Mouse (Mus musculus): ENCODE measurements around the gene Cpa1. TPM values are rescaled to one million over a fixed set of nuclear protein-coding genes. Genes with fewer than 3 reads are reported as not detected.

Cpa1 gene
- polyA plus RNA-seq, 1 experiment from 2014 or later: 7.2 TPM

DNA sequence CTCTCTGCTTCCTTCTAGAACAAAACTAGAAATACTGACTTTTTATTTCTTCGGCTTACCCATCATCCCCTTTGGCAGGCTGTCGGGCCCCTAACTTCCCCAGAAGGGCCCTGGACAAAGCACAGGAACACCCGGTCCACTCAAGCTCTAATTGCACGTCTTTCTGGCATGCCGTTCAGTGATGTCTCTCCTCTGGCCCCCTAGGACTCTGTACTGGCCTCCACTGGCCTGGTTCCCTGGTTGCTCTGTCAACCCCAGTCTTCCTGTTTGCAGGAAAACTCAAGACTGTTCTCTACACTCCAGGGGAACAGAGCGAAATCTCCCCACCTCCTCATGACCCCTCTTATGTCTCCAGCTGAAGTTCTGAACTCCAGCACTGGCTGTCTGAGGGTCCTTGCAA lies 20.3 kb upstream of the Cpa1 start:
- Histone ChIP-seq H3K36me3 (ENCODE audit: control insufficient read depth, insufficient read depth) (no peaks in the 10 kb centered on the region), H3K9me3 (replicated peaks; ENCODE audit: control insufficient read depth, low read length) (no peaks in the 10 kb centered on the region), H3K27ac (ENCODE audit: low read length) (peak overlapping the region; percentile 24; the same call in 1 of the 2 replicates), H3K4me3 (ENCODE audit: low read length) (no peak overlapping the region), H3K4me1 (ENCODE audit: control insufficient read depth, insufficient read depth, low read length) (peaks cover 52% of the 10 kb centered on the region), H3K9ac (ENCODE audit: low read length) (0 out of 2 replicates have a peak overlapping the region, but pooled peaks have one; percentile 10), H3K4me2 (ENCODE audit: low read depth, low read length) (no peak overlapping the region), H3K27me3 (ENCODE audit: control insufficient read depth, insufficient read depth, low read length) (no peaks in the 10 kb centered on the region)
- ATAC-seq (replicated peaks; ENCODE audit: extremely low read depth, insufficient read depth, low FRiP score): no peak
- WGBS: 47% methylated on average over 6 of the region's 6 CpGs

- H3K4me3 ChIP-seq (ENCODE audit: low read length): no peak overlapping the region
- no peaks in the 10 kb centered on the region for H3K36me3 ChIP-seq (ENCODE audit: control insufficient read depth, insufficient read depth)
- ATAC-seq (replicated peaks; ENCODE audit: extremely low read depth, insufficient read depth, low FRiP score): no peak
- H3K9ac ChIP-seq (ENCODE audit: low read length): no peak overlapping the region
- 81% methylated on average over 5 of the region's 5 CpGs for WGBS
- no peak overlapping the region for H3K4me2 ChIP-seq (ENCODE audit: low read depth, low read length)
- H3K27ac ChIP-seq (ENCODE audit: low read length): no peak overlapping the region
- peaks cover 57% of the 10 kb centered on the region for H3K4me1 ChIP-seq (ENCODE audit: control insufficient read depth, insufficient read depth, low read length)
- no peaks in the 10 kb centered on the region for H3K27me3 ChIP-seq (ENCODE audit: control insufficient read depth, insufficient read depth, low read length)
- no peaks in the 10 kb centered on the region for H3K9me3 ChIP-seq (replicated peaks; ENCODE audit: control insufficient read depth, low read length)
Observed at GRCm38 (mm10) chr6:30619606-30620005, 19.4 kb upstream of the Cpa1 start.

- H3K9ac ChIP-seq (ENCODE audit: low read length): no peak overlapping the region
- H3K9me3 ChIP-seq (replicated peaks; ENCODE audit: control insufficient read depth, low read length): no peaks in the 10 kb centered on the region
- WGBS: 78% methylated on average over 4 of the region's 4 CpGs
Observed at GRCm38 (mm10) chr6:30620591-30620990, 18.4 kb upstream of the Cpa1 start.

DNA sequence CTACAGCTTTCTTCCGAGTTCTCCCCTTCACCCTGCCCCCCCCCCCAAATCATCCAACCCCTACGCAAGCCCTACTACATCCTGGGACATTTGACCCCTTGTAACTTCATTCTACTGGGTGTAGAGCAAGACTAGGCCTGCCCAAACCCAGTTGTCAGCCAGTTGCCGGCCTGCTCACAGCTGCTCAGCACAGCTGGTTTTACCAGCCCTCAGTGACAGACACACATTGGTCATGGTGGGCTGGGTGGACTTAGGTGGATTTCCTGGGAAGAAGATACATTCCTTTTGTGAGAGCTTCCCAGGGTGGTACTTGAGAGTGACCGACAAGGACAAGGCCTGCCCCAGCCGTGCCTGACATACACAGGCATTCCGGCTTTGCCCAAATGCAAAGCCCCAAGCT lies 18.0 kb upstream of the Cpa1 start:
- Histone ChIP-seq H3K4me2 (ENCODE audit: low read depth, low read length) (no peak overlapping the region), H3K4me3 (ENCODE audit: low read length) (no peak overlapping the region), H3K27me3 (ENCODE audit: control insufficient read depth, insufficient read depth, low read length) (no peaks in the 10 kb centered on the region), H3K9ac (ENCODE audit: low read length) (0 out of 2 replicates have a peak overlapping the region, but pooled peaks have one; percentile 28), H3K4me1 (ENCODE audit: control insufficient read depth, insufficient read depth, low read length) (peaks cover 58% of the 10 kb centered on the region), H3K36me3 (ENCODE audit: control insufficient read depth, insufficient read depth) (no peaks in the 10 kb centered on the region), H3K27ac (ENCODE audit: low read length) (peak overlapping the region; percentile 94), H3K9me3 (replicated peaks; ENCODE audit: control insufficient read depth, low read length) (no peaks in the 10 kb centered on the region)
- no peak for ATAC-seq (replicated peaks; ENCODE audit: extremely low read depth, insufficient read depth, low FRiP score)
- WGBS: 73% methylated on average over 6 of the region's 6 CpGs

More at GRCm38 (mm10) chr6:30620591-30620990, 18.4 kb upstream of the Cpa1 start:
- ATAC-seq (replicated peaks; ENCODE audit: extremely low read depth, insufficient read depth, low FRiP score): no peak
- Histone ChIP-seq H3K27ac (ENCODE audit: low read length) (peak overlapping the region; percentile 94), H3K36me3 (ENCODE audit: control insufficient read depth, insufficient read depth) (no peaks in the 10 kb centered on the region), H3K4me2 (ENCODE audit: low read depth, low read length) (no peak overlapping the region), H3K4me1 (ENCODE audit: control insufficient read depth, insufficient read depth, low read length) (peaks cover 59% of the 10 kb centered on the region), H3K4me3 (ENCODE audit: low read length) (no peak overlapping the region), H3K27me3 (ENCODE audit: control insufficient read depth, insufficient read depth, low read length) (no peaks in the 10 kb centered on the region)

DNA sequence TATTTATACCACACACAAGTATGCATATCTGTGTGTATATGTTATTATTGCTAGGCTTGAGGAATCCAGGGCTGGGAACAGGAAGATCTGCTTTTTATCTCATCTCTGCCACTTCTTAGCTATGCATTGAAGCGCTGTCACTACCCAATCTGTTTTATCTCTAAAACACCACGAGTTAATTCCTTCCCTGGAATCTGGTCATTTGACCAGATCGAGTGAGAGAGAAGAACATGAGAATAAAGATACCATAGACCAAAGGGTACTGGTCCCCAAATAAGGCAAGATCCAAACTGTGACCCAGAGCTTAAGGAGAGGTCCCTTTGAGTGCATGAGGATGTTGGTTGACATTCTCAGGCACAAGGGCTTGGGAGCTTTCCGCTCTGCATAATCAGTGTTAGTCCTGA lies 17.0 kb upstream of the Cpa1 start:
- peaks cover 48% of the 10 kb centered on the region for H3K4me1 ChIP-seq (ENCODE audit: control insufficient read depth, insufficient read depth, low read length)
- H3K4me3 ChIP-seq (ENCODE audit: low read length): no peak overlapping the region
- H3K27me3 ChIP-seq (ENCODE audit: control insufficient read depth, insufficient read depth, low read length): no peaks in the 10 kb centered on the region
- H3K9ac ChIP-seq (ENCODE audit: low read length): no peak overlapping the region
- no peaks in the 10 kb centered on the region for H3K9me3 ChIP-seq (replicated peaks; ENCODE audit: control insufficient read depth, low read length)
- peak overlapping the region; percentile 94 for H3K27ac ChIP-seq (ENCODE audit: low read length)
- peak overlapping the region; percentile 4; the same call in 1 of the 2 replicates for H3K4me2 ChIP-seq (ENCODE audit: low read depth, low read length)
- ATAC-seq (replicated peaks; ENCODE audit: extremely low read depth, insufficient read depth, low FRiP score): peak; percentile 67
- WGBS: 15% methylated on average over 4 of the region's 4 CpGs
- no peaks in the 10 kb centered on the region for H3K36me3 ChIP-seq (ENCODE audit: control insufficient read depth, insufficient read depth)

DNA sequence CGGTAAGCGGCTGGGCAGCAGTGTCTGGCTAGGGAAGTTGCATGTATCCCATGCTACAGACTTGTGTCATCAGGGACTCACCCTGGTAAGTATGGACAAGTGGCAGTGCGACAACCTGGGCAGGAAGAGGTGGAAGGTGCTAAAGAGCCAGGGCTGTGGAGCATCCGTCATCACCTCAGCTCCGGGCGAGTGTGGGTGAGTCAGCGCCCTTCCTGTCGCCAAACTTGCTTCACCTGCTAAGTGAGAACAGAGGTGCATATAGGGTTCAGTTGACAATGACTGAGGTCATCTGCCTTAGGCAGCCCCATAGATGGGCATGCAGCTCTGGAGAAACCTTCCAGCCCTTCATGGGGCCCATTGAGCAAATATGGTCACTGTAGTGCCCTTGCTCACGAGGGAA lies 14.3 kb upstream of the Cpa1 start:
- Histone ChIP-seq H3K4me2 (ENCODE audit: low read depth, low read length) (no peak overlapping the region), H3K9ac (ENCODE audit: low read length) (no peak overlapping the region), H3K4me3 (ENCODE audit: low read length) (no peak overlapping the region), H3K9me3 (replicated peaks; ENCODE audit: control insufficient read depth, low read length) (no peaks in the 10 kb centered on the region), H3K4me1 (ENCODE audit: control insufficient read depth, insufficient read depth, low read length) (peaks cover 29% of the 10 kb centered on the region), H3K27ac (ENCODE audit: low read length) (peak overlapping the region; percentile 34), H3K27me3 (ENCODE audit: control insufficient read depth, insufficient read depth, low read length) (no peaks in the 10 kb centered on the region), H3K36me3 (ENCODE audit: control insufficient read depth, insufficient read depth) (no peaks in the 10 kb centered on the region)
- 0 out of 2 replicates have a peak, but pooled peaks have one; percentile 26 for ATAC-seq (replicated peaks; ENCODE audit: extremely low read depth, insufficient read depth, low FRiP score)
- WGBS: 45% methylated on average over 9 of the region's 9 CpGs

- H3K9ac ChIP-seq (ENCODE audit: low read length): no peak overlapping the region
- 69% methylated on average over 6 of the region's 6 CpGs for WGBS
- H3K27ac ChIP-seq (ENCODE audit: low read length): no peak overlapping the region
- no peaks in the 10 kb centered on the region for H3K27me3 ChIP-seq (ENCODE audit: control insufficient read depth, insufficient read depth, low read length)
- no peak overlapping the region for H3K4me2 ChIP-seq (ENCODE audit: low read depth, low read length)
- H3K9me3 ChIP-seq (replicated peaks; ENCODE audit: control insufficient read depth, low read length): no peaks in the 10 kb centered on the region
- no peak for ATAC-seq (replicated peaks; ENCODE audit: extremely low read depth, insufficient read depth, low FRiP score)
- H3K36me3 ChIP-seq (ENCODE audit: control insufficient read depth, insufficient read depth): no peaks in the 10 kb centered on the region
- peaks cover 9% of the 10 kb centered on the region; the same call in 1 of the 2 replicates for H3K4me1 ChIP-seq (ENCODE audit: control insufficient read depth, insufficient read depth, low read length)
- no peak overlapping the region for H3K4me3 ChIP-seq (ENCODE audit: low read length)
Observed at GRCm38 (mm10) chr6:30628152-30628551, 10.9 kb upstream of the Cpa1 start.

DNA sequence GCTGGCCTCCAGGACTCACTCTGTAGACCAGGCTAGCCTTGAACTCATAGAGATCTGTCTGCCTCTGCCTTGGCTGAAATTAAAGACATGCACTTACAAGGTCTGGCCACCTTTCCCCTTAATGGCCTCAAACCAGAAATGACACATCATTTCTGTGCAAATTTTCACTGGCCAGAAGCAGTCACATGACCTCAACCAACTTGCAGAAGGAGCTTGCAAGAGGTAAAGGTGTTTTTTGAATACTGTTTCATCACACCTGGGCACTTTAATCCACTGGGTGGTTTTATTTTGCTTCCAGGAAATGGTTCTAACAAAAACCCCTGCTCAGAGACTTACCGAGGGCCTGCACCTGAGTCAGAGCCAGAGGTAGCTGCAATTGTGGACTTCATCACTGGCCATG lies 9.0 kb upstream of the Cpa1 start:
- H3K36me3 ChIP-seq (ENCODE audit: control insufficient read depth, insufficient read depth): no peaks in the 10 kb centered on the region
- H3K4me3 ChIP-seq (ENCODE audit: low read length): no peak overlapping the region
- ATAC-seq (replicated peaks; ENCODE audit: extremely low read depth, insufficient read depth, low FRiP score): no peak
- H3K4me2 ChIP-seq (ENCODE audit: low read depth, low read length): no peak overlapping the region
- WGBS: 94% methylated on average over 1 of the region's 1 CpGs
- H3K9ac ChIP-seq (ENCODE audit: low read length): no peak overlapping the region
- no peaks in the 10 kb centered on the region for H3K4me1 ChIP-seq (ENCODE audit: control insufficient read depth, insufficient read depth, low read length)
- no peaks in the 10 kb centered on the region for H3K9me3 ChIP-seq (replicated peaks; ENCODE audit: control insufficient read depth, low read length)
- H3K27ac ChIP-seq (ENCODE audit: low read length): no peak overlapping the region
- no peaks in the 10 kb centered on the region for H3K27me3 ChIP-seq (ENCODE audit: control insufficient read depth, insufficient read depth, low read length)

DNA sequence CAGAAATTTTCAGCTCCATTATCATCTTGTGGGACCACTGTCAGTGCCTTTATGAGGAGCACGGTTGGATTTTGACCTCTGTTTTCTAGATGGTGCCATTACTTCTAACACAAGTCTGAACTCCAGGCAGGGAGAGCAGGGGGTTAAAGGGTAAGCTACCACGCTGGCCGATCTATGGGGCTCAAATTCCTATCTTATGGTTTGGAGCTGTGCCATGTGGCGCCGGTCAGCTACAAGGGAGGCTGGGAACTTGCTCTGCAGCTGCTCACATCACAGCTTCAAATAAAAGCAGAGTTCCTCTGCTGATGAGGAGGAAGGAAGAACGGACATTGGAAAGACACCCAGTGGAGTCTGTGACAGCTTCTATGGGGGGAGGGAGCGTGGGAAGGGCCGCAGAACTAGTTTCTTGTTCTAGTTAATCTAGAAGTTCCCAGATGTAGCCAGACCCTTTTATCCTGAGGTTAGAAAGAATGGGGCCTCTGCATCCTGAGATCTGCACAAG lies 3.6 kb upstream of the Cpa1 start:
- Histone ChIP-seq H3K27ac (ENCODE audit: low read length) (peak overlapping the region; percentile 64), H3K4me1 (ENCODE audit: control insufficient read depth, insufficient read depth, low read length) (peaks cover 16% of the 10 kb centered on the region), H3K4me3 (ENCODE audit: low read length) (no peak overlapping the region), H3K36me3 (ENCODE audit: control insufficient read depth, insufficient read depth) (no peaks in the 10 kb centered on the region), H3K27me3 (ENCODE audit: control insufficient read depth, insufficient read depth, low read length) (no peaks in the 10 kb centered on the region), H3K4me2 (ENCODE audit: low read depth, low read length) (no peak overlapping the region), H3K9ac (ENCODE audit: low read length) (no peak overlapping the region), H3K9me3 (replicated peaks; ENCODE audit: control insufficient read depth, low read length) (no peaks in the 10 kb centered on the region)
- ATAC-seq (replicated peaks; ENCODE audit: extremely low read depth, insufficient read depth, low FRiP score): peak; percentile 31; the same call in 1 of the 2 replicates
- WGBS: 28% methylated on average over 8 of the region's 8 CpGs
